Mouse (Mus musculus) thymus, postnatal 10 days (tissue): ENCODE data around the gene Dtnbp1.

ENCODE experiments used
- DNase-seq, 2 experiments: peaks; one replicate each; pipeline ENCODE4 v3.0.0; 2021; ENCODE audit warnings: low spot score in 2 of 2

The Dtnbp1 gene

GRCm38 (mm10) chr13:45001228-45001910 lies 578 bp downstream of the Dtnbp1 start:
- DNase-seq = peak; percentile 37 to 44

GRCm38 (mm10) chr13:45000836-45001227 lies 1.1 kb downstream of the Dtnbp1 start:
- DNase-seq = peak in 1 of 2 experiments; percentile 54

DNA sequence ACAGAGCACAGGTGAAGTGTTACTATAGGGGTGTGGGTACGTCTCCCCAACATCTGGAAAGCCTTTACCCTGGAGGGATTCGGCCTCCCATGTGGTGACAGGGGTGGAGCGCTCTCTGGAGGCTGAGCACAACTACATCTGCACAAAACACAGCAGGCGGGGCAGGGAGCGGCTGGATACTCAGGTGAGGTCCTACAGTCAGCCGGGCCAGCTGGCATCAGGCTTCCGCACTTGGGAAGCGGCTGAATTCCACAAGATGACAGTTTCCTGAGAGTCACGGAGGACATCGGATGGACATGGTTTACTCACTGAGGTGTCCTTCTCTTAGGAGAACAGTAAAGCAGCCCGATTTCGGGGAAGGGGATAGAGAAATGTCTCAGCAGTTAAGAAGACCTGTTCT lies 2.7 kb downstream of the Dtnbp1 start:
- no peak for DNase-seq

DNA sequence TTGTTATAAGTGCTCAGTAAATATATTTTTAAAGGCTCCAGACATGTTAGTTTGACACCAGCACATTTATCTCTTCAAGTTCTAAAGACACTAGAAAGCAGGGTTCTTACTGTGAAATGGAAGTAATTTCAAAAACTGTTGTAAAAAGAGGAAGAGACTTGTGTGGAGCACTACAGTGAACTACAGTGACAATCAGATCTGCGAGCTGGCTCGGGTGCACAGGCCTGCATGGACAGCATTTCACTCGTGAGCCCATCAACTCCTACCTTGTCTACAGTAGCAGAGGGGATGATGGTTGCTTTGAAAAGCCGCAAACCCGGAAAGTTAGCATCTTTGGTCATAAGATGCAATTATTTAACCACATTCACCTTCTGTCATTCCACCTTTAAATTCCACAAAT lies 5.6 kb downstream of the Dtnbp1 start:
- no peak for DNase-seq

DNA sequence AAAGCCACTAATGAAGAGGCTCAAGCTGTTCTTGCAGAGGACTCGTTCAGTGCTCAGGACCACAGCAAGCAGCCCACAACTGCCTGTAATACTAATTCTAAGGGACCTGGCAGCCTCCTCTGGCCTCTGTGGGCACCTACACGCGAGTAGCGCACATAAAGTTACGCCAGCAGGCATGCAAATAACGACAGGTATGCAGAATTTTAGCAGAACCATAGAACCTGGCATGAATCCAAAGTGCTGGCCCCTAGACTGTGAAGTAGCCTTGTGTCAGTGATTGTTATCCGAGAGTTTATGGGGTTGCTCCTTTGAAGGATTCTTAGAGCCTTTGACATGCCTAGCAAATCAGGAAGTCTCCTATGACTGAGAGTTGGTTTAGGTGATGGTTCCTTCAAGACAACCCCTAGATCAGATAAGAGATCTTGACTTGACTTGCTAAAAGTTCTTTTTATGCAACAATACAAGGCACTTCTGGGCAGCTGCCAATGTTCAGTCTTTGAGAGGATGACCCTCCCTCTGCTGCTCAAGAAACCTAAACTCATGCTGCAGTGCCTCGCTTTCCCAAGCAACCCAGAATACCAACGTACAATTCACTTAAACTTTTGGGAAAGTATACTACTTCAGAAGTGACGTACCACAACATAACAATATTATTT lies 9.3 kb downstream of the Dtnbp1 start:
- no peak for DNase-seq

DNA sequence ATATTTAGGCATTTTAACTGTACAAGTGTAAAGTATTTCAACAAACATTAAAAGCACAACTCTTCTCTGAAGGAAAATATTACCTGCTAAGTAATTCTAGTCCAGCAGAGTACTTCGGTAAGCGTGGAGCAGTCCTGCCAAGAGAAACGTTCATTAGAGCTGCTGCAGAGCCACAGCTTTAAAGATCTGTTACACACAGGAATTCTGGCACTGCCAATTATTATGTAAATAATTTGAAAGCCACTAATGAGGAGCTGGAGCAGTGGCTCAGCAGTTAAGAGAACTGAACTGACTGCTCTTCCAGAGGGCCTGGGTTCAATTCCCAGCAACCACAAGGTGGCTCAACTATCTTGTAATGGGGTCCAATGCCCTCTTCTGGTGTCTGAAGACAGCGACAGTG lies 10.0 kb downstream of the Dtnbp1 start:
- no peak for DNase-seq

DNA sequence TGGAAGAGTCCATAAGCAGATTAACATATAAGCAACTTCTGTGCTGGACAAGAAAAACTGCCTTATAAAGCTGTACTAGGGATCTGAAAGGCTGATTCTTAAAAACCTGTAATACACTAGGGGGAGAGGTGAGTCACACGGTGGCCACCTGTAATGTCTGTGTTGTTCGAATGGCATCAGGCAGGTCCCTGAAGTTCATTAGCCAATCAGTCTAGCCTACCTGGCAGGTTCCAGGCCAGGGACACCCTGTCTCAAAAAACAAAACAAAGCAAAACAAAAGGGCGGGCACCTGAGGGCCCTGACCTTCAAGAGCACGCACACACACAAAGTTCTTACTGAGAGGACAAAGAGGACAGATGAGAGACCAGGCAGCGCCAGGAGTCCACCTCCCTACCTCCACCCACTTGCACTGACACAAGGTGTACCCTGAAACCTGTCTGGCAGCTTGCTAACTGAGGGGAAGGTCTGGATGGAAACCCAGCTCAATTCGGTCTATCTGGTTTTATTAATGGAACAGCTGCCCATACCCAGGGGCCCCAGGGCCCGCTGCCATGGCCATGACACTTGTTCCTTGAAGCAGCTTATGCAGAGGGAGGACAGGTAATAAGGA lies 11.8 kb downstream of the Dtnbp1 start:
- no peak for DNase-seq

- DNase-seq = no peak
Observed at GRCm38 (mm10) chr13:44986352-44986751, 15.6 kb downstream of the Dtnbp1 start.

GRCm38 (mm10) chr13:44985321-44985720 lies 16.6 kb downstream of the Dtnbp1 start:
- DNase-seq = no peak

DNA sequence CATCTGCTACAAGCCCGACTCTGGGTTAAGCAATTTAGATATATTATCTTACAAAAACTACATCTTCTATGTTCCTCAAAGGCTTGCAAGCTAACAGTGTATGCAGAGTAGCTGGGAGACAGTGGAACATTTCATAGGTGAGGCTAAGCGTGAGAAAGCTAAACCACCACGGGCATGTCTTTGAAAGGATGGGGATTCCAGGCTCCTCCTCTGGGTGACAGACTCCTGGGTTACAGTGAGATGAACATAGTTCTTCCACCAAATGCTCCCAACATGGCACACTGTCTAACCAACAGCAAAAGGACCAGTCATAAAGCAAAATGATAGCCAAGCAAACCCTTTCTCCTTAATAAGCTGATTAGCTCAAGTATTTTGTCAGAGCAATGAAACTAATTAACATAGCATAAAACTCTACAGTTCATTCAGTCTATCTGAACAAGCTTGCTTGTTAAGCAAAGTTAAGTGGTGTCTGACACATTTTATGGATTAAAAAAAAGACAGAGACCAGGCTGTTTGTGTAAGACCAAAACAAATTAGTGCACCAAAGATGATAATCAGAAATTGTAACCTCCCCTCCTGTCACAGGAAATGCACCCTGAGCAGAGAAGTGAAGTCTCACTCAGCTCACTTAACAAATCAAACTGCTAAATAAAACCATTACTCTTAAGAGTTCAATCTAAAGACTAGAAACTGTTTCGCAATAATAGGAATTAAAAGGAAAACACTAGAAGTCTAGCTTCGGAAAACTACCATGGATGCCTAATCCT lies 18.1 kb downstream of the Dtnbp1 start:
- no peak for DNase-seq

DNA sequence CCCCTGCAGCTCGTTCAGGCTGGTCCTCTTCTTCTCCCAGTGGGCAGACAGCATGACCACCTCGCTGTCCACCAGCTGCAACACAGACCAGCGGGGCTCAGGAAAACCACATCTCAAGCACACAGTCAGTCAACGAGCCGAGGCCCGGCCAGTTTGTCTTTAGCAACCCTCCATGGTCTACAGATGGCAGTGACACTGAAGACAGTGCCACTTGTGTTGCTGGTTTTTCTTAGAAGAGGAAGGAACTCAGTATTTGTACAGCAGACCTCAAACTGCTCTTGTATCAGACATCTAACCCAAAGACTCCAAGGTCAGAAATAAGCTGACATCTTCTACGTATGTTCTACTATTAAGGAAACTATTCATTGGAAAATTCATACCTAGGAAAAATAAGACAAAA lies 19.1 kb downstream of the Dtnbp1 start:
- no peak for DNase-seq

DNA sequence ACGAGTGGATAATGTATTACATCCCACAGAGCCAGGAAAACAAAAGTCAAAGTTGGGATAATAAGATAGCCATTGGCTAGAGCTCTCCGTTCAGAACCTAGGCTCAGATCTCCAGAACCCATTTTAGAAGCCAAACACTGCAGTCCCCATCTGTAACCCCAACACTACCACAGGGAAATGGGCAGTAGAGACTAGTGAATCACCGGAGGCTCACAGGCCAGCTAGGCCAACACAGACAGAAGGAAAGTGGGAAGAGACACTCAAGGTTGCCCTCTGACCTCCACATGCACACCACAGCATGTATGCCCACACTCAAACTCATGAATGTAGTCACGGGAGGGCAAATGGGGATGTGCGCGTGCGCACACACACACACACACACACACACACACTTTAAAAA lies 22.5 kb downstream of the Dtnbp1 start:
- no peak for DNase-seq

GRCm38 (mm10) chr13:44977483-44978141 lies 24.3 kb downstream of the Dtnbp1 start:
- peak in 1 of 2 experiments; percentile 11 for DNase-seq

DNA sequence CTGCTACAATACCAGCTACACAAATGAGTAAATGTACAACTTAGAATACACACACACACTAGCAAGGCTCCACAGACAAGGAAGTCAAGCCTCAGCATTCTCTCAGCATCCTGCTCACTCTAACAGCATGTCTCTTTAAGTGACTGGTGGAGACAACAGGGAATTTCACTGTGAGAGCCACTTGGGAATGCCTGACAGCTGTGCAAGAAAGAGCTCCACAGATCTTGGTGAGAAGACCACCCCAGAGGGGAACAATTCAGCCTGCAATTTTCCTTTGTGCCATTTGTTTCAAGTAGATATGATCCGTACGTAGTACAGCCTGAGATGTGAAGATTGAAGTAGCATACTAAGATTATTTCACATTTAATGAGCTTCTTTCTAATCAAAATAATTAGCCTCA lies 24.9 kb downstream of the Dtnbp1 start:
- no peak for DNase-seq

GRCm38 (mm10) chr13:44960542-44961291 lies 41.2 kb downstream of the Dtnbp1 start:
- no peak for DNase-seq

DNA sequence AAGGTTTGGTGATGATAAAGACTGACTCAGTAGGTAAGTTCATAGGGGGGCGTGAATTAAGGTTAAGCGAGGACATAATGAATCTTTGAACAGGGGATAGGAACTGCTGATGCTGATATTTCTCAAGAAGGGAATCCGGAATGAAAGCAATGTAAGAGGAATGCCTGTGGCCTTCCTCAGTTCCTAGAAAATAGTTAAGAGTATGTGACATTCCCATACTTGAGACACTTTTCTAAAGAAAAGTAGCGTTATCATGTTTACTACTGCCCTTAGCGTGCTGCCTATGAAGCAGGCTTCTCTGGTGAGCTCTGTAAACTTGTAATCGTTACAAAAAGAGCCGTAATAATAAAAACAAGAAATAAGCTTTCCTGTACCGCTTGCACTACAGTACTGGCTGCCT lies 44.9 kb downstream of the Dtnbp1 start:
- no peak for DNase-seq

DNA sequence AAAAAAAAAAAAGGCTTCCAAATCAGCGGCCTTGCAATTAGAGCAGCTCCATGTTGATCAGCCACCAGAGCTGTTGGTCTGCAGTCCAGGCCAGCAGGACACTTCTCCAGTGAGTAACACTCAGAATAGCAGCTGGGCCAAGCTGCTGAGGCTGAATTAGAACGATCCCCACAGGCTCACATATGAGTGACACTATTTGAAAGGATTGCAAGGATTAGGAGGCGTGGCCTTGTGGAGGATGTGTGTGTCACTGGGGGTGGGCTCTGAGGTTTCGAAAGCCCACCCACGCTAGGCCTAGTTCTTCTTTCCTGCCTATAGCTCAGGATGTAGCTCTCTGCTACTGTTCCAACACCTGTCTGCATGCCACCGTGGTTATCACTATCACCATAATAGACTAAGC lies 46.2 kb downstream of the Dtnbp1 start:
- no peak for DNase-seq

GRCm38 (mm10) chr13:44954232-44954568 lies 47.7 kb downstream of the Dtnbp1 start:
- DNase-seq = no peak

DNA sequence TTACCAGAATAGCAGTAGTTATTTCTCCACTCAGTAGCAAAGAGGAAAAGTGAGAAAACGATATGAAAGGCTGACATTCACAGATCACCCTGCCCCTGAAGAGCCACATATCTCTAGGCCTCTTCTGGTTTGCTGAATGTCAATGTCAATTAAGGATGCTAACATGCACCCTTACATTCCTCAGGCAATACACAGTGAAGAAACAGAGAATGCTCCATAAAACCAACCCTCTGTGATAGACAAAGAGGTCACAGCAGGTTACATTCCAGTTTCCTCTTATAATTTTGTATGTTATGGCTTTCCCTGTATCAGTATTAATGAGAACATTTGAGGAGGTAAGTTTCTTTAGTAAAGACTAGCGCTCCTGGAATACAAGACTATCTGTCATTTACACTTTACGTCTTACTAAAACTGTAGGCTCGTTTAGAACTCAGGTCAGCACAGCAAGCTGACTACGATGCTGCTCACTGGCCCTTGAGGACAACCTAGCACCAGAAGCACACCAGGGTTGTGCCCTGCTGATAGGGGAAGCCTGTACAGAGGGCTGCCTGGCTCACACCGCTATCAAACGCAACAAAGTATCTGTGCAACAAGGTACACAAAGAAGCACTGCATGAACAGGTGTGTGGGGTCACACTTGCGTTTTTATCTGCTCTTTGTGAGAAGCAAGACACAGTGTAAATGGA lies 48.3 kb downstream of the Dtnbp1 start:
- no peak for DNase-seq

DNA sequence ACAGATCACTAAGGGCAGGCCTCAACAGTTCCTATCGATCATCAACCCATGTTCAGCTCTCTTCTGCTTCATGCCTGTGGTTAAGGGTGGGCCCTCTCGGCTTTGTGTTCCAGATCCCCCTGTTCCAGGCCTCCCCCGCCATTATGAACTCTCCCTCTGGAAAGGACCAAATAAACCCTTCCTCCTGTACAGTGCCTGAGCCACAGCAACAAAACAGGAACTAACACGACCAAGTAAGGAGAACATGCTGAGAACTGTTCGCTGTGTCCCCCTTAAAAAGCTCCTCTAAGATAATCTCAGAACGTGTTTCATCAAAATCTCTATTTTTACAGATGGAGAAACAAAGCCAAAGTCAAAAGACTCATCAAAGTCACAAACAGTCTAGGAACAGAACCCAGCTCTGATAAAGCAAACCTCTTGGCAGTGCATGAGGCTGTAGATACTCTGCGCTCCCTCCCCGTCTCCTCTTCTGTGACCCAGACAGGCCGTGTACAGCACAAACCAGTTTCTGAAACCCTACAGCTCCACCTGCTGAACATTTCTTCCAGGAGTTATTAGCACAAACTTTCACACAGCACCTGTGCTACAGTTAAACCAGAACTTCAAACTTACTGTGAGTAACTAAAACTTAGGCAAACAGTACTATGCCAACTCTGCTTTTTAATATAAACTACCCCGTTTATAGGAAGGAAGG lies 49.4 kb downstream of the Dtnbp1 start:
- DNase-seq = peak; percentile 12 to 32
